Mouse (Mus musculus) olfactory bulb, adult 2 months (tissue): Measurements from ENCODE around the gene Spsb4.

Experiments used
- CTCF ChIP-seq: fragments of 200-500 bp; IDR thresholded peaks from 2 replicates; pipeline ENCODE4 v1.5.1; 2012; ENCODE audit warnings: low read depth, mild to moderate bottlenecking, low read length, moderate library complexity; ENCODE audit not compliant: insufficient read depth
- POLR2A ChIP-seq: fragments of 200-500 bp; IDR thresholded peaks from 2 replicates; pipeline ENCODE4 v1.6.1; 2012; ENCODE audit warnings: mild to moderate bottlenecking, low read depth, low read length, moderate library complexity; ENCODE audit not compliant: insufficient read depth

GRCm38 (mm10) chr9:96893582-96893981 is 125.1 kb downstream of the Spsb4 start:
- TF ChIP-seq POLR2A (no peak), CTCF (no peak)
